9 mouse cellular contexts compared by ENCODE assay signal in the genomic region with DNA sequence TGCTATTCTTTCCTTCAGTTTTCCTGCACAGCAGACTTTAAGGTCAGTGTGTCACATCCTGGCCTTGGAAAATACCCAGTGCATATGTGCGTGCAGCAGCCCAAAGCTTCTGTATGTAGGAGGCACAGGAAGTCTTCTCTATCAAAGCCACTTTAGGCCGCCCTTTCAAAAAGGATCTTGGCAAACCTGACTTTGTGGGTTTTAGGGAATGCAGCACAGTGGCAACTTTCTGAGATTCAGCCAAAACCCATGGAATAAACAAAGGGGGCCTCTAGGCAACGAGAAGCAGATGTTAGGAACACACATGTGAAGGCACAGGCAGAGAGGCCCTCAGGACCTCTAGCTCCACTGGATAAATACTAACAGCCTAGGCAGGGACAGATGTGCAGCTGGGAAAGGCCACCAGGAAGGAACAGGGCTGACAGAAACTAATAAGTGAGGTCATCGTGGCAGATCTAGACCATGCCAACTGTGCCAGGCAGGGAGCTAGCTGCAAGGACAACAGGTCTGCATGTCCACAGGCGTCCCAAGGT. TPM values are rescaled to one million over a fixed set of nuclear protein-coding genes. Genes with fewer than 3 reads are reported as not detected.
DNase-seq lines count a peak whose midpoint lies in the region; ATAC-seq and TF ChIP-seq lines count a peak whose summit lies in the region.
"Had no signal": no experiment of that assay in that cellular context is flagged by ENCODE, and none has a peak within 500 bp of the region (broad histone marks: within the 10 kb centered on the region; RNA-seq: fewer than 3 reads in every experiment).

No protein-coding gene starts in this region.

- no peak for TF ChIP-seq CTCF in lung, postnatal 0 days (IDR thresholded peaks at IDR 0.05)

- WGBS in kidney, embryonic 15.5 days, result 45% methylated on average over 5 of the region's 5 CpGs
- WGBS in heart, embryonic 16.5 days, result 62% methylated on average over 5 of the region's 5 CpGs
- WGBS in lung, postnatal 0 days, result 32% methylated on average over 5 of the region's 5 CpGs

- peak; percentile 25; the same call in 1 of the 2 replicates for ATAC-seq in kidney, embryonic 15.5 days (replicated peaks; ENCODE audit: low FRiP score)
- ATAC-seq in heart, embryonic 16.5 days (replicated peaks; ENCODE audit: extremely low read depth, insufficient read depth, low FRiP score), result peak; percentile 72; the same call in 1 of the 2 replicates
- ATAC-seq in lung, postnatal 0 days, result peak; percentile 72
- no peak for ATAC-seq in granulocyte monocyte progenitor cell, adult 5-6 weeks (replicated peaks; ENCODE audit: poor library complexity, severe bottlenecking)

- peaks cover 18% of the 10 kb centered on the region; the same call in 1 of the 2 replicates for H3K36me3 ChIP-seq in kidney, embryonic 15.5 days
- H3K36me3 ChIP-seq in heart, embryonic 16.5 days (ENCODE audit: control insufficient read depth, insufficient read depth), result 0 out of 2 replicates have a peak, but pooled peaks cover 2% of the 10 kb centered on the region
- no peaks in the 10 kb centered on the region for H3K36me3 ChIP-seq in lung, postnatal 0 days (ENCODE audit: insufficient read depth, low read length)

- H3K27ac ChIP-seq in kidney, embryonic 15.5 days, result peak overlapping the region; percentile 86
- peak overlapping the region; percentile 79 for H3K27ac ChIP-seq in heart, embryonic 16.5 days (ENCODE audit: low read length)
- peak overlapping the region; percentile 48 for H3K27ac ChIP-seq in lung, postnatal 0 days (ENCODE audit: low read length)
- H3K27ac ChIP-seq: liver, embryonic 15.5 days had no signal

- no peak for DNase-seq in kidney, adult 11 months
- DNase-seq in adrenal gland, postnatal 10 days, result peak; percentile 66
- DNase-seq in lung, postnatal 0 days (ENCODE audit: low spot score), result peak; percentile 54
- no peak for DNase-seq in right cerebral cortex, postnatal 4 days
- DNase-seq in urinary bladder, postnatal 4 days (ENCODE audit: low spot score in 2 of 2), result no peak

- no peak overlapping the region for H3K9ac ChIP-seq in kidney, embryonic 15.5 days
- no peak overlapping the region for H3K9ac ChIP-seq in heart, embryonic 16.5 days (ENCODE audit: low read length)
- H3K9ac ChIP-seq in lung, postnatal 0 days (replicated peaks; ENCODE audit: low read depth), result no peak overlapping the region
- H3K9ac ChIP-seq: liver, embryonic 15.5 days had no signal

- 0 out of 2 replicates have a peak, but pooled peaks have one; percentile 10 for TF ChIP-seq EP300 in lung, postnatal 0 days (IDR thresholded peaks at IDR 0.05)

- H3K4me3 ChIP-seq in kidney, embryonic 15.5 days (replicated peaks), result no peak overlapping the region
- no peak overlapping the region for H3K4me3 ChIP-seq in heart, embryonic 16.5 days (ENCODE audit: low read length)
- no peak overlapping the region for H3K4me3 ChIP-seq in lung, postnatal 0 days (ENCODE audit: low read depth, low read length)
- H3K4me3 ChIP-seq: liver, embryonic 15.5 days had no signal

- no peaks in the 10 kb centered on the region for H3K9me3 ChIP-seq in kidney, embryonic 15.5 days (replicated peaks)
- no peaks in the 10 kb centered on the region for H3K9me3 ChIP-seq in heart, embryonic 16.5 days (replicated peaks; ENCODE audit: control insufficient read depth, low read length)
- H3K9me3 ChIP-seq in lung, postnatal 0 days (ENCODE audit: low read length), result no peaks in the 10 kb centered on the region
- H3K9me3 ChIP-seq: liver, embryonic 15.5 days had no signal

- H3K4me1 ChIP-seq in kidney, embryonic 15.5 days, result peaks cover 24% of the 10 kb centered on the region
- H3K4me1 ChIP-seq in heart, embryonic 16.5 days (ENCODE audit: control insufficient read depth, insufficient read depth, low read length), result peaks cover 17% of the 10 kb centered on the region
- H3K4me1 ChIP-seq in lung, postnatal 0 days (ENCODE audit: insufficient read depth, low read depth, low read length), result peaks cover 4% of the 10 kb centered on the region; the same call in 1 of the 2 replicates
- H3K4me1 ChIP-seq: liver, embryonic 15.5 days had no signal

- no peak overlapping the region for H3K4me2 ChIP-seq in kidney, embryonic 15.5 days
- H3K4me2 ChIP-seq in heart, embryonic 16.5 days (ENCODE audit: low read depth, low read length), result no peak overlapping the region
- H3K4me2 ChIP-seq in lung, postnatal 0 days (replicated peaks; ENCODE audit: low read depth, low read length), result no peak overlapping the region
- H3K4me2 ChIP-seq: liver, embryonic 15.5 days had no signal

- no peaks in the 10 kb centered on the region for H3K27me3 ChIP-seq in kidney, embryonic 15.5 days
- no peaks in the 10 kb centered on the region for H3K27me3 ChIP-seq in heart, embryonic 16.5 days (ENCODE audit: control insufficient read depth, insufficient read depth, low read length)
- H3K27me3 ChIP-seq in lung, postnatal 0 days (replicated peaks; ENCODE audit: insufficient read depth, low read length), result no peaks in the 10 kb centered on the region
- H3K27me3 ChIP-seq: liver, embryonic 15.5 days had no signal

RNA-seq across cellular contexts. Expression of a gene that starts 51.0 kb away (rescaled TPM):
- 56.3 and 60.0 TPM in 2 replicates for polyA plus RNA-seq in kidney, embryonic 15.5 days (2015; fragmentation: Nextera tagmentation; extraction: Ambion mirVana)
- total RNA-seq in adrenal gland, postnatal 10 days (2021), result 100 to 1,000 TPM; 126 to 185 TPM
- 36.1 and 47.0 TPM in 2 replicates for polyA plus RNA-seq in heart, embryonic 16.5 days (2015; fragmentation: Nextera tagmentation; extraction: Ambion mirVana)
- polyA plus RNA-seq in lung, postnatal 0 days (2015; fragmentation: Nextera tagmentation; extraction: Ambion mirVana), result 61.7 and 70.1 TPM in 2 replicates
- total RNA-seq in granulocyte monocyte progenitor cell, adult 5-6 weeks (2014; fragmentation: Nextera tagmentation), result 27.3 and 33.0 TPM in 2 replicates
- 36.8 and 42.0 TPM in 2 replicates for total RNA-seq in granulocyte monocyte progenitor cell, adult 5-6 weeks (2017)

Comparison
In these comparisons a context has a peak if more than half of its experiments do, and no peak if none do; other contexts are left out.
1. DNase-seq: peak in adrenal gland, postnatal 10 days (single experiment) and lung, postnatal 0 days (single experiment); none in kidney, adult 11 months (single experiment), right cerebral cortex, postnatal 4 days (single experiment) and urinary bladder, postnatal 4 days (0 of 2).
2. Peak in every context shown above with its lines, with median percentiles within 50 percentile points of each other: H3K27ac ChIP-seq.